Mouse (Mus musculus) right cerebral cortex, postnatal 4 days (tissue): ENCODE measurements around the gene Crtc1.

Source experiments
- DNase-seq: peaks from one replicate; pipeline ENCODE4 v3.0.0-alpha.2; 2022

Crtc1 gene

GRCm38 (mm10) chr8:70439055-70439847, at the start of gene Crtc1:
Crtc1 (minus strand) TSS chr8:70439579.
- DNase-seq = peak; percentile 98

- no peak for DNase-seq
These were observed 49.6 kb upstream of the Crtc1 start for GRCm38 (mm10) chr8:70488931-70489470.

DNA sequence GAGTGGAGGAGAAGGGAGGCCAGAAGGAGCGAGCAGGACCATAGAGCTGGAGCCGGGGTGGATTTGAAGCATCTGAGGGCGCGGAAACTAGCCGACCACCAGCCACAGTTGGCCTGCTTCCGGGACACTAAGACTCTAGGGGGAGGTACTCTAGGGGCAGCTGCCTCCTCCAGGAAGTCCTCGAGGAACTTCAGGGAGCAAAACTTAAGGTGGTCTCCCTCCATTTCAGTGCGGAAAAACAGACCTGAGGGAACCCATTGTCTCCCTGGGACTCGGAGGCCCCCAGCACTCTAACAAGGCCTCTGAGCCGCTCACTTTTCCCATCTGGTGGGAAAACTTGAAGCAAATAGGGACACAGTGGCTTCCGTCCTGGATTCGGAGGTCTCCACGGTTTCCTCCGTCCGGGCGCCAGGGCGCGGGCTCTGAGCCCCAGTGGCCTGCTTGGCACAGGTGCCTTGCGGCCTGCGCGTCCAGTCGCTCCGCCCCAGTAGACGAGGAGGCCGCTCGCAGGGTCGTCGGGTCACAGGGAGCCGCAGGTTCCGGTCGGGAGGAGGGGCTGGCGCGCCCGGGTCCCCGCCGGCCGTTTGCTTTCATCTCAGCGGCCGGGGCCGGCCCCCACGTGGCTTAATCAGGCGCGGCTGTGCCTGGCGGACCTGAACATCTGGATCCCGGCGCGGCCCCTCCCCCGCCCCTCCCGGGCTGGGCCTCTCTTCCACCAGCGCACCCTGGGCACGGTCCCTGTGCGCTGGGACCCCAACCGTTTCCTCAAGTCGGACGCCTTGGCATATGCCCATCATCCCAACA, 48.8 kb upstream of the Crtc1 start:
- no peak for DNase-seq

- peak; percentile 67 for DNase-seq
These were observed 47.7 kb upstream of the Crtc1 start, which contains the start of gene Tmem59l for GRCm38 (mm10) chr8:70486941-70487520. Tmem59l (minus strand) TSS chr8:70487358.

DNA sequence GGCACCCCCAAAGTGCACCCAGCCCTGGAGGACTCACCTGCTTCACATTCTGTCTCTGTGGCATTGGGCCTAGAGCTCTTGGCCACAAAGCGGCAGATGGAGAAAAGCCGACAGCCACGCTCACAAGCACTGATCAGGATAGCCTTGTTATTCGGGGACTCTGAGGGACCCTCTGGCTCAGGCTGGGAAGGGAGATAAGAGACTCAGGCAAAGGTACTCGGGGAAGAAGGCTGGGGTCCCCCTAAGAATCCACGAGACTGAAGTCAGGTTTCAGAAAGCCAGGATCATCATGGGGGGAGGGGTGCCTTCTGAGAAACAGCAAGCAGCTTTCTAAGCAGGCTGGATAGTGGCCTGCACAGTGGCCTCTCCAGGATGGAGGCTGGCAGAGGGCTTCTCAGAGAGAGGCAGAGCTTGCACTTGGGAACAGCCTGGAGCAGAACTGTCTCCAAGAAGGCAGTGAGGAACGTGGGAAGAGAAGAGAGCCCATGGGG, 46.9 kb upstream of the Crtc1 start:
- DNase-seq = no peak

DNA sequence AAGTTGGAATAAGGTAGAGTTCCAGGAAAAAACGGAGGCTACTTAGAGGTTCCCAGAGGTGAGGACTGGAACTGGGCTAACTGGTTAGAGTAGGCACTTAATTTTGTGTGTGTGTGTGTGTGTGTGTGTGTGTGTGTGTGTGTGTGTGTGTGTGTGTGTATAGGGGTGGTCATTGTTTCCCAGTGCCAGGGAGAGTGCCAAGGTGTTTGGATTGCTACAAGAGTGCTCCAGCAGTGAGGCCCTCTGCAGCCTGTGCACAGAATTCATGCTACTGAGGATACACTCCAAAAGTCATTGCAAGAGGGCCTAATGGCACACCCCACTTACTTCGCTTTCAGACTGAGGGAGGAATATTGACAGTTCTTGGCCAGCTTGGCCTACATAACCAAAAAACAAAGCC, 43.6 kb upstream of the Crtc1 start:
- no peak for DNase-seq

- DNase-seq = no peak
These were observed 42.5 kb upstream of the Crtc1 start for GRCm38 (mm10) chr8:70481908-70482307.

- no peak for DNase-seq
These were observed 38.0 kb upstream of the Crtc1 start for GRCm38 (mm10) chr8:70477269-70477982.

- DNase-seq = peak; percentile 90
These were observed 37.2 kb upstream of the Crtc1 start, which contains the start of gene Klhl26 for GRCm38 (mm10) chr8:70476333-70477268. Klhl26 (minus strand) TSS chr8:70476968.

GRCm38 (mm10) chr8:70471856-70472255, 32.5 kb upstream of the Crtc1 start:
- DNase-seq = no peak

DNA sequence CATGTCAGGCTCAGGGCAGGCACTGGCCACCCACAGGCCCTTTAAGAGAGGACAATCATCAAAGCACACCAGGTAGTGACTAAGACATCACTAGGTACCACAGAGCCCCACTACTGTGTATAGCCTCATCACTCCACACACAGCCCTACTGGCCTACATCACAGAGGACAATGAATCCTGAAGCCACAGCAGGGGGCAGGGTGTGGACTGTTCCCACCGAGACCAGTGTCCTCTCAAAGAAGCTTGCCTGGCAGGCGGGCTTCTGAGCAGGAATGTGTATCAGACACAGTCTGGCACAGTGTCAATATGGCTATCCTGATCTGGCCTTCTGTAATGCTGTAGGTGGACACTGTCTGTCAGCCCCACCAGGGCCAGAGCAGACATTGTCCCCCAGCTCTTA, 30.6 kb upstream of the Crtc1 start:
- no peak for DNase-seq

- DNase-seq = no peak
These were observed 30.0 kb upstream of the Crtc1 start for GRCm38 (mm10) chr8:70469295-70469916.

GRCm38 (mm10) chr8:70468733-70469132, 29.4 kb upstream of the Crtc1 start:
- no peak for DNase-seq

DNA sequence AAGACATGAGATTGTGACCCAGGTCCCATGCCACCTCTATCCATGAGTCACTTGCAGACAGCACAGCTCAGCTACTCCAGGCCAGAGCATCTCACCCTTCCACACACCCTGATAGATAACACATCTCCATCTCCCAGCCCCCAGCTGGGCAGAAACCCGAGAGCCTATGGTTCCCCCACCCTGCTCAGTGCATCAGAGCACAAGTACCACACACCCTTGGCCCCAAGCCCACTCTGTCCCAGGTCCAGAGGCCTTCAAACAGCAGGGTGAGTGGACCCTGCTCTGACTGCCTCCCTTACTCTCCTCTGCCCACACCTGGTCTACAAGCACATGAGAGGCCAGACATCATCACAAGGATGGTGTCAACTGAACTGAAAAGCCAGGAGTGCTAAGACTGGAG, 28.5 kb upstream of the Crtc1 start:
- DNase-seq = no peak

DNA sequence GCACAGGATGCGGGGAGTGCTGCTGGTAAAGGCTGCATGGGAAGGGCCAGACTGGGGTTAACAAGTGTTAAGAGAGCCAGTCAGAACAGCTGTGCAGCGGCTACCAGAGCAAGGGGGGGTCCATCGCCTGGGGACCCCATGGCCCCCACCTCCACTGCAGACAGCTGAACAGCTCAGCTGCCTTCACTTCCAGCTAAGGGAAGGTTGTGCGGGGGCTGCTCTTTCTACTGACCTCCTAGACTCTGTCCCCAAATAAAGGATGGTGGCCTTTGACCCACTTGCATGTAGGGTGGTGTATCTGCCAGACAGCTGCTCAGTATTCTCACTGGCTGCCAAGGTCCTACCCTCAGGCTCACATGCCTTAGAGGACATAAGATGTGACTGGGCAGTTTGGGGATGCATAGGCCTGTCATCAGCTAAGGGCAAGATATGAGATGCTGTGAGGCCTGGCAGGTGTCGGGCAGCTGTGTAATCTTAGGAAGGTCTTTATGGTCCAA, 27.9 kb upstream of the Crtc1 start:
- no peak for DNase-seq

- DNase-seq = no peak
These were observed 27.4 kb upstream of the Crtc1 start for GRCm38 (mm10) chr8:70466771-70467170.

DNA sequence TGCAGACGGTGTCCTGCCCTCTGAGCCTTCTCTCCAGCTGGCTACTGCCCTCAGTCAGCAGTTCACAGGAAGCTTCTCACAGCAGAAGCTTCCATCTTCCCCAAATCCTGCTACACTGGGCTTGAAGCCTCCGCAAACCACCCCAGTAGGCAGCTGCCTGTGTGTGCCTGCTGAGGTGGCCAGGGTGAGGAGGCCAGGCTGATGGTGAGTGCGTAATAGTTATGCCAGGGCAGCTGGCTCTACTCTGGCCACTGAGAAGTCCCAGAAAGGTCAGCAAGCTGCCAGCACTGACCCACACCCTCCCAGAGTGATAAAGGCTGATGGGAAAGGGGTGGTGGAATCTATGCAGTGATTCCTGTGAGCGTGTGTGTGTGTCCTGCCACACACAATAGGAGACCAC, 26.9 kb upstream of the Crtc1 start:
- DNase-seq = no peak

- no peak for DNase-seq
These were observed 26.3 kb upstream of the Crtc1 start for GRCm38 (mm10) chr8:70465701-70466100.

DNA sequence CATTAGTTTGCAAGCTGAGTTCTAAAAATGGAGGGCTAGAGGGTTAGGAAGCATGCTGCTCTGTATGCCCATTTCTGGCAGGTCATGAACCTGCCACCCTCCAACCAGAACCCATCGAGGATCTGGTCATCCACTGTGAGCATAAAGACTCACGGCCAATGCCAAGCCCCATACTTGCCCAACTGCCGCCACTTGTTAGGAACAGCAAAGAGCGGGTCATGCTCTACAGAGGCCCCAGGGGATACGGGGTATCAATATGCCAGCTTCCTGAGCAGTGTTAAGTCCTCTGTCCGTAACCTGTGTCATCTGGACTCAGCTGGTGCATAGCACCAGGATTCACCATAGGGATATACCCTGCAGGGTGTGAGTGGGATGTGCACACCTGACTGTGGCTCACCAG, 24.8 kb upstream of the Crtc1 start:
- DNase-seq = no peak

DNA sequence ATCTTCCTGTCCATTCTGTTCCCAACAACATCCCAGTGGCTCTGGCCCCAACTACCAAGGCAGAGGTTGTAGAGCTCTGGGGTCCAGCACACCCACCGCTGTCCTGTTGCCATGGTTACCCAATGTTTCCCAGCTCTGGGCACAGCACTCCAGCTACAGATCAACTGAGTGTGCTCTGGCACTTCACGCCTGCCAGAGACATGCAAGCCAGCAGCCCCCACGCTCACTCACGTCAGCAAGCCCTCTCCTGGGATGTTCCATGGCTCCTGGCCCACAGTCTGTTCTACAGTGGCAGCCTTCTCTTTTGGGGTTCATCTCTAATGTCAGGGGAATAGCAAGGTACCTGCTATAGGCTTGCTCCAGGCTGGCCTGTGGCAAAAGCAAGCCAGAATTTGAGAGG, 23.9 kb upstream of the Crtc1 start:
- DNase-seq = no peak

- DNase-seq = no peak
These were observed 23.1 kb upstream of the Crtc1 start for GRCm38 (mm10) chr8:70462516-70462813.
